Mouse (Mus musculus): ENCODE data around the gene Mab21l1. TPM values are rescaled to one million over a fixed set of nuclear protein-coding genes. Genes with fewer than 3 reads are reported as not detected.

Gene Mab21l1
- polyA plus RNA-seq, 1 experiment from 2014 or later = 17.6 TPM

DNA sequence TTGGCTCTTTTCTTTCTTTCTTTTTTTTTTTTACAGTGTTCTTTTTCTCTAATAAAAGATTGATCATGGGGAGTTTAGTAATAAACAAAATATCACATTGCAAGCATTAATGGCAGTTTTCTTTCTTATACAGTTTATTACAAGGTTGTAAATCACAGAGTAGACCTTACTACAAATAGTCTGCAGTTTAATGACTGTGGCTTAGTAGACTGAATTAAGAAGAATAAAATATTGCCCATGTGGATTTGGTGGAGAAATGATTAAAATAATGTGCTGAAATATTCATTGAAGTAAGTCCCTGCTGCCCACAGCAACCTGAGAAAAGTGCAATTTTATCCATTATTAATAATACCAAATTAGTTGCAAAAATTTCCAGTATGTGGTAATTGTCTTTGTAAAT lies 37.3 kb downstream of the Mab21l1 start:
- H3K27me3 ChIP-seq = no peaks in the 10 kb centered on the region
- no peaks in the 10 kb centered on the region for H3K9me3 ChIP-seq
- no peaks in the 10 kb centered on the region for H3K36me3 ChIP-seq
- H3K4me2 ChIP-seq = no peak overlapping the region
- no peak overlapping the region for H3K27ac ChIP-seq
- no peak overlapping the region for H3K4me3 ChIP-seq
- H3K4me1 ChIP-seq = peaks cover 6% of the 10 kb centered on the region
- no peak for ATAC-seq (ENCODE audit: insufficient number of reproducible peaks, low FRiP score, low TSS enrichment, low read depth)
- H3K9ac ChIP-seq = no peak overlapping the region

DNA sequence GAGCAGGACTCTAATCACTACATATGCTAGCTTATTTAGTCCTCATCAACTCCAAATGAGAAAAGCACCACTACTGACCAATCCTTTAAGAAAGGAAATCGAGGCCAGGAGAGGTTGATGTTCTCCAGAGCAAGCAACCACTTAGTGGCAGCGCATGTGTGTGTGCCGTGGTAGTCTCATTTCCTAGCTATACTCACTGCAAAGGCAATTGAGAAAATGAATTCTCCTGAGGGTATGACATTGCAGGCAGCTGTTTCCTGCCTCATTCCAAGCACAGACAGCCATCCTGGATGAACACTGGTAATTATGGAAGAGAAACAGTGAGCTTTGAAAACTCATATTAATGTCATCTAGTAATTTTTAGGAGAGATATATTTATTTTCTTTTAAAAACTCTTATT lies 42.6 kb downstream of the Mab21l1 start:
- Histone ChIP-seq H3K9ac (no peak overlapping the region), H3K27me3 (no peaks in the 10 kb centered on the region), H3K4me3 (no peak overlapping the region), H3K4me2 (no peak overlapping the region), H3K4me1 (no peaks in the 10 kb centered on the region), H3K9me3 (no peaks in the 10 kb centered on the region), H3K27ac (no peak overlapping the region), H3K36me3 (no peaks in the 10 kb centered on the region)
- WGBS = 39% methylated on average over 3 of the region's 3 CpGs
- ATAC-seq (ENCODE audit: insufficient number of reproducible peaks, low FRiP score, low TSS enrichment, low read depth) = no peak

DNA sequence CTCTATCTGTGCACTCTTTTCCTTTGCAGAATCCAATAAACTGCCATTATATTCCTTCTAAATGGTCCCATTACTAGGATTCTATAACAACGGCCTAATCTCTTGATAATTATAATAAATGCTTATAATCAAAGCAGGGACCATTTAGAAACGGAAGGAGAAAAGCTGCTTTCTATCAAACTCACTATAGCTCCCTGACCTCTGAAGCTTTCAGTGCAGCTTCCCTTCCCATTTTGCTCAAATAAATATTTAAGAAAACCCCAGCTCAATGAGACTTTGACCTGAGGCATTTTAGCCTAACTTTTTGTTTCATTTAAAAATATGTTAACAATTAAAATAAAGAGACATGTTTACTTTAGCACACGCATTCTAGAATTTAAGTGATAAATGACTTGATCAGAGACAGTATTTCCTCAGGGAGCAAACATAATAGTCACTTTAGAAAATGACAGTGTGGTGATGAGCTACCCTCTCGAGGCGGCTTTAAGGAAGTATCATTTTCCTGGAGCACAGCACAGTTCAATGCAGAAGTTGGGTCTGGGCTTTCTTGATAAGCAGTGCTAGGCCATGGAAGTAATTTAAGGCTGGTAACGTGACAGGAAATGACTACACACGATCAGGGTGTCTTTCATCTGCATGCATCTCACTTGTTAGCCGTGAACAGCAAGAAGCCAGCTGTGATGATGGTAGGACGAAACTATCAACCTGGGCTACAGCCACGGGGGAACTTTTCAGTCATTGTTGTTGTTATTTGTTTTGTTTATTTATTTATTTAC lies 46.4 kb downstream of the Mab21l1 start:
- Histone ChIP-seq H3K36me3 (no peaks in the 10 kb centered on the region), H3K4me2 (no peak overlapping the region), H3K27me3 (no peaks in the 10 kb centered on the region), H3K4me1 (no peaks in the 10 kb centered on the region), H3K9ac (no peak overlapping the region), H3K27ac (no peak overlapping the region), H3K4me3 (no peak overlapping the region), H3K9me3 (no peaks in the 10 kb centered on the region)
- ATAC-seq (ENCODE audit: insufficient number of reproducible peaks, low FRiP score, low TSS enrichment, low read depth) = no peak
- WGBS = 34% methylated on average over 10 of the region's 10 CpGs

DNA sequence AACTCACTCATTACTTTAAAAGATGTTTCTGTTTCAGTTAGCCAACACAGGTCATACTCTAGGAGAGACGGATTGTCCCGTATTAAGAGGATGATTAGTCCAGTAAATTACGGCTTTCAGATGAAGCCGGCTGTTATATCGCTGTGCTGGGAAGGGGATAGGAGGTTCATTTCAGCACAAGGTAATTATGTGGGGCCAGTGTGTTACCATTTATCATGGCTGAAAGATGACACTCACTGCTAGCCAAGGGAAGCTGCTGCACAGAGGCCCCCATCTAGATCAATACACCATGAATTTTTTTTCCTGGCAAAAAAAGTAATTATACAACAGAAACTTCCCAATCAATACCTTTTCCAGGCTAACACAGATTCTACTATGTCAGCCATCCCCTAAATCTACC lies 47.9 kb downstream of the Mab21l1 start:
- no peak for ATAC-seq (ENCODE audit: insufficient number of reproducible peaks, low FRiP score, low TSS enrichment, low read depth)
- H3K9me3 ChIP-seq = no peaks in the 10 kb centered on the region
- WGBS = 39% methylated on average over 5 of the region's 5 CpGs
- no peaks in the 10 kb centered on the region for H3K27me3 ChIP-seq
- no peak overlapping the region for H3K9ac ChIP-seq
- no peaks in the 10 kb centered on the region for H3K4me1 ChIP-seq
- H3K4me2 ChIP-seq = no peak overlapping the region
- no peak overlapping the region for H3K27ac ChIP-seq
- H3K4me3 ChIP-seq = no peak overlapping the region
- H3K36me3 ChIP-seq = no peaks in the 10 kb centered on the region
